Mouse (Mus musculus) layer of hippocampus, postnatal 14 days (tissue): ENCODE measurements at regions not wholly inside any gene's neighbourhood (a gene's known extent, or its start where the extent isn't known, plus 50 kb on each side); places are given as distances from the start of the nearest gene placed in this dataset.
A peak's percentile ranks its signal among the peaks of the same experiment; 100 is the strongest.

ENCODE experiments used
- DNase-seq, 2 experiments: peaks; one replicate each; pipeline ENCODE4 v3.0.0; 2021 to 2022; ENCODE audit warnings: low spot score in 2 of 2, mixed read lengths in 1 of 2

DNA sequence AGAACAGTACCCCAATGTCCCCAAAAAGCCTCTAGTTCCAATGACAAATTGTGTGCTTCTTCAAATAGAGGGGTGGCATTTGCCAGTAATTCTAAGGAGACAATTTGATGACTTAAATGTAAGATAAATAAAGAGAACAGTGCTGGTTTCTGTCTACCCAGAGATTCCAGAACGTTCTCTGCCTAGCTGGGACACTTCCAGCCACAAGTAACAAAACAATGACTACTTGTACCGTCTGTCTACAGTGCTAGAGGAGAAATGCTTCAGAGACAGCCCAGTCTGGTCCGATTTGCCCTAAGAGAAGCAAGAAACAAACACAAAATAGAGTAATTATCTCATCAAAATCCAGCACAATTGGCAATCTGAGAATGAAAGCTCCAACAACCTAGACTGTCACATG is 164.9 kb upstream of the Cdh5 start:
- peak in 1 of 2 experiments; percentile 64 for DNase-seq

DNA sequence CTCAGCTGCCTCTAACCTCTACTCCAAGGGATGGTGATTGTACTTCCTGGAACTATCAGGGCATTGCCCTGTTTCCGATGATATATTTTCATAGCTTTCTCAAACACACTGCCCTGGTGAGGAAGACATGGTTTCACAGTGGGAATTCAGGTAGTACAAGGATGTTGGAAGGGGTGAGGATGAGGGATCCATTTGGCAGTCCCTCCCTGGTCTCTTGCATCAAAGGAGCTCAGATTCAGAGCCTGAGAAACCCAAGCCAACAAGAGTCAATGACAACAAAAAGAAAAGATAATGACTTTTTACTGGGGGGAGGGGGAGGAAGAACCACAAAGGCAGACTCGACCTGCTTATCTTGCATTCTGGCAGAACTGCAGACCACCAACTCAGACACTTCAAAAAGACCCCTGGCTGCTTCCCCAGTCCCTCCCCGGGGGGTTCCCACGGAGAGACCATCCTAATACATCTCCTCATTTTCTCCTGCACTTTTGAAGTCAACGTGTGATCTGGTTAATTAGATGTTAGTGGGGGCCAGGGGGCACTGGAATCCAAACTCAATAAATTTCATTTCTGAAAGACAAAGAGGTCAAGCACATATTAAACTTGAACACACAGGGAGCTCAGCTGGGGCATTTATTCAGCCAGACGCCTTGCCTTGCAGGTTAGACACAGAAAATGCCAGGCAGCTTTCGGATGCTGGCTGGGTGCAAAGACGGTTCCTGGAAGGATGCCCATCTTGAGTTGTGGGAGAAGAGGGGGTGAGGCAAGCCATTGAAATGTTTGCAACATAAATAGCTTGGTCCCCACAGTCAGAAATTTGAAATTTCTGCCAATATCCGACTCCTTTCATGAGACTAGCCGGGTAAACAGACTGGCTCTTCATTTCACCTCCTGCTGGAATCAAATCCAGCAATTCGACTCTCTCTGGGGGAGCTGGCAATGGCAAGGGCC is 162.9 kb upstream of the Cdh5 start:
- DNase-seq, result peak in 1 of 2 experiments; percentile 71

DNA sequence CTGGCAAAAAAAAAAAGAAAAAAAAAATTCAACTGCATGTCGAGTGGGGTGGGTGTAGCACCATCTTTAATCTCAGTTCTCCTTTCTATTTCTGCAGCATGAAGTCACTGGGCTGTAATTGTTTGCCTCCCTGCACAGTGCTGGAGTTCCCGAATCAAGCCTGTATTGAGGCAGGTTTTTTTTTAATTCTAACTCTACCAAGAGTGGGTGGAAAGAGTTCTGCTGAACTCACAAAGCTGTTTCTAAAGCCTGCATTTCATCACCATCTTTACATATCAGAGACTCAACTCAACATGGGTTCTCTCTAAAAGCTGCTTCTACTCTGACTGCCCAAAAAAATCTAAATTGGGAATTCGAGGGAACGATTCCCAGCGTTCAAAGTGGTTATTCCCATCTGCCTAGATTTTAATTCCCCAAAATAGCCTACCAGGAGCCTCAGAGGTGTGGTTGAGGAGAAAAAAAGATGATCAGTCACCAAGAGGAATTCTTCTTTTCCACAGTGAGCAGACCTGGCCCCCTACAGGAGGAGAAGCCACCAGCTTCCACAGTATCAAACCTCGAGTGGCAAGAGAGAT is 160.4 kb upstream of the Cdh5 start:
- peak in 1 of 2 experiments; percentile 33 for DNase-seq

DNA sequence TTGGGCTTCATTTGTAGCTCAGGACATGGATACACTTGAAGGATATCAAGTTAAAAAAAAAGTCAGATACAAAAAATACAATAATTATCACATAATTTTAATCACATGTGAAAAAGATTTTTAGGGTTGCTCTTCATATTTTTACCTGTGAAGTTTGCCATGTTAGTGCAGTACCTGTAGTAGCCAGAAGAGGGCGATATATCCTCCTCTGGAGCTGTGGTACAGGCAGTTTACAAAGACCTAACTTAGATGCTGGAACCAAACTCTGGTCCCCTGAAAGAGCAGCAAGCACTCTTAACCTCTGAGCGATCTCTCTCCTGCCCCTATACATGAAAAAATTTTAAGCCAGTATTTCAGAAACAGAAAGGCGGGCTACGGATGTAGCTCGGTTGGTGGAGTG is 153.0 kb upstream of the Cdh5 start:
- no peak for DNase-seq

DNA sequence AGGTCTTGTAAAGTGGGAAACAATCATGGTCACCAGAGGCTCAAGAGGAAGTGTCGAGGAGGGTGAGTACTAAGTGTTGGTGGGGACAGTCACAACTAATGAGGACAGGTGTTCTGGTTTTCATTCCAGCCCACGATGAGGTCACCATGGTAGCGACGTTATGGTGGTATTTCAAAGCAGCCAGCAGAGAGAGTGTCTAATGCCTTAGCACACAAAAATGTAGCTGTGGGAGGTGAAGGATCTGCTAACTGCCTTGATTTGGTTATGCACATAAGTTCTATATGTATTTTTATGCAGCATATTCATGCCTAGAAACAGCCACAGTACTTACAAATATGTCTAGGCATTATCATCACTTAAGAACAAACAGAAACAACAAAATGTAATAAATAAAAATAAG is 151.0 kb upstream of the Cdh5 start:
- no peak for DNase-seq

DNA sequence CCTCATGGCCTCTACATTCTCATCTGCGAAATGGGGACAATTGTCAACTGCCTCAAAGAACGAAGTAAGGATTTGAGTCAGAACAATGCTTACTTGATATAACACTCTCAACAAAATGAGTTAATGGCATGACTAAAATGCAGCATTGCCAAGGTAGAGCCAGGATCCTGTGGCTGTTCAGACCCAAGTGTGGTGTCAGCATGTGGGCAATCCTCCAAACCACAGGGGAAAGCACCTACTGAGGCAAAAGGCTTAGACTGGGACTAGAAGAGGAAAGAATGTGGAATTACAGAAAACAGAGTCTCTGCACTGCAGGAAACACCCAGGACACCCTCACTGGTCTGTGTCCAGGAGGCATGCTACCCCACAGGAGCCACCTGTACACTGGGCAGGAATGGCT is 147.8 kb upstream of the Cdh5 start:
- DNase-seq, result no peak

DNA sequence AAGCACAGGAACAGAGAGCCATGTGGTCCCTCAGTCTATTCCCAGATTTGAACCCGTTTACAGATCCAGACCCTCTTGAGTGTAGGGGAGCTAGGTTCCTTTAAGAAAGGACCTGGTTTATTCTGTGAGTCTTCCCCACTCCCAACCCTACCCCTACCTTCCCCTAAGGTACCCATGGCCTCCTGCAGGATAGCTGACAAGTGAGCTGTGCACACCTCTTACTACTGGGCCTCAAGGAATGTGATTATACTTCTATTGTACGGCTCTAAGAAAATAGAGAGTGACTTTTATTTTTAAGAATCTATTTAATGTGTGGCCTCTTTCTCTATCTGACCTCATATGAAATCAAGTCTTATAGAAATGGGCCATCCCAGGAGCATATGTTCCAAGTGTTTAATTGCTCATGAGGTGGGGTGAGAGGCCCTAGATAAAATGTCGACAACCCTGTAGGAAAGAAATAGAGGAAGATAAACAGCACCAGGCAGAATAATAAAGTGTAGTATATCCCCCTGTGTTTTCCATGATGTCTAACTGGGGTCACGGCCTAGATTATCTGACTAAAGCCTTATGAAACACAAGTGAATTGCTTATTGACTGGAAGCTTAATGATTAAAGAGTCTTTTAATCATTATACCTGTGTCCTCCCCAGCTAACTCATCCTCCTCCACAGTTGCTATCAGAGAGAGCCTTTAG is 145.7 kb upstream of the Cdh5 start:
- DNase-seq, result no peak

DNA sequence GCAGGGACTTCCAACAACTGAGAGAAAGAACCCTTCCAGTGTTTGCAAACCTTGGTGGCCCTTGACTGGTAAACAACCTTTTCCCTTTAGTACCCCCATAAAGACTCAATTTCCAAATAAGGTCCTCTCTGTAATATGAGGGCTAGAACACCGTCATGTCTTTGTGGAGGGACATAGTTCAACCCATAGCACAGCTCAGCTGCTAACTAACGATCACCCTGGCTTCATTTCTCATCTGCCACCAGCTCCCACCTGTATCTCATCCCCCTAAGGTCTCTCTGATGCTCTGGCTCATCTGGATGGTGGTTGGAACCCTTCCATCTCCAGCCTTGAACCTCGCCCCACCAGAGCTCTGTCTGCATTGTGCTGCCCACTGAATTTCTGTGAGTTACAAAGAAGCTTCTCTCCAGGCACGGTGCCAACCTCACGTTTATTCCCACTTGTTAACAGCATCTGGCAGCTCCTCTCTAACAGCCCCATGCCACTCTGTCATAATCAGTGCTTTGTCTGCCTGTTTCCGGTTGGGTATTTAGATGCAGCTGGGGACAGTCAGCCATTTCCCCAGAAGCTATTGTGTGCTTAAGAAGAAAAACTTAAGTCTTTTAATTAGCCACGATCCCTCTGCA is 137.0 kb upstream of the Cdh5 start:
- peak; percentile 15 to 30 for DNase-seq

DNA sequence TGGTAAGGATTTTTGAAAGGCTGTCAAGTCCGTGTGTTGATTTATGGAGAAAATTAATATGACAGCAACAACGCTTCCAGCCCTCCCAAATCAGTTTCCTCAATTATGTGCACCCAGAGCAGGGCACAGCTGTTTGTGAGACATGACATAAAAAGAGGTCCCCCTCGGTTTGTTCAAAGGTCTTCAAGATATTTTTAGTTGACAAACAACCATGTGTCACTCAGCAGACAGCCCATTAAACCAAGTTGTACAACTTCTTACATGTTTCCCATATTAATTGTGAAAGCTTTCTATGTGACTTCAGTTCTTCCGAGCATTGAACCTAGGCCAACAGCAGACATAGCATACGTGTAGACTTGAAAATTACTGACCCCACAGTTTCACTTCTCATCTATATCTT is 131.5 kb upstream of the Cdh5 start:
- DNase-seq, result no peak

DNA sequence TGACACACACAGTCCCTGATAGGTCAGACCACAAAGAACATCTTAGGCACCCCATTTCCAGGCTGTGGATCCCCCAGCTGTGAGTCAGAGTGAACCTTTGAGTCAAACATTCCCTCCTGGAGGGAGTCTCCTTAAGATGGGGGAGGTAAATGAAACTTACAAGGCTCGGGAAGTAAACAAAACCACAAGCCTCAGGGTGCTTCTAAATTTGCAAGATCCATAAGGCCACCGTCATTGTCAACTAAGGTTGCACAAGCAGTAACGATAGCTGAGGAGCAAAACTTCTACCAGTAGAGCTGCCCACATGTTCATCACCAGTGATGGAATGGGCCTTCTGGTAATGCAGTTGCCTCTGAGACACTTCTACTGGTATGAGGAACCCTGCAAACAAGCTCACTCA is 130.9 kb upstream of the Cdh5 start:
- DNase-seq, result no peak

DNA sequence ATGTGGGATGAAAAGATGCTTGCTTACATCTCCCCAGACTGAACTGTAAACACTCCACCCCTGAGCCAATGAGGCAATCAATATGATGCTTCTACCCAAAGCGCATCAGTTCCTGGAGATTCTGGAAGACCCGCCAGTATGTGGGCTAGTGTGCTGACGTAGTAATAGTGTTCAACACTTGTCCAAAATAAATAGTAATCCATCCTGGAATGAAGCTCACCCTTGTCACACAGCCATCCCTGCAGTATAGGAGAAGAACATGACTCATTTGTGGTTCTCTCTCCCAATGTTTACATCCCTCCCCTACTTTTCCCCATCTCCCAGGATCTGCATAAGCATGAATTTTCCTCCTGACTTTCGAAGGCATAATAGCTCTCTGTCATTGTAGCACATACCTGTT is 130.5 kb upstream of the Cdh5 start:
- no peak for DNase-seq

DNA sequence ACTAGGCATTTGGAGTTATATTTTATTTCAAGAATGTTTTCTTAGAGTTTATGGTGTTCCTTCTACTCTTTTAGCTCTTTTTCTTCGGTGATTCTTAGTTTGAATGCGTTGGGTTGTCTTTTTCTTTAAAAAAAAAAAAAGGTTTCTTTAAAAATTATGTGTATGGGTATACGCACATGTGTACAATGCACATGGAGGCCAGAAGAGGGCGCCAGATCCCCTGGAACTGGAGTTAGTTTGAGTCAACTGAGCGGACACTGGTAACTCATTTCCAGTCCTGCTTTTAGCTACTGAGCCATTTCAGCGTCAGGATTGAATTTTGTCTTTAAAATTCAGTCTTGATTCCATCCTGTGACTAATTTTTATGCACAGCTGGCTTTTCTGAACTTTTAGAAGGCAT is 124.9 kb upstream of the Cdh5 start:
- no peak for DNase-seq

DNA sequence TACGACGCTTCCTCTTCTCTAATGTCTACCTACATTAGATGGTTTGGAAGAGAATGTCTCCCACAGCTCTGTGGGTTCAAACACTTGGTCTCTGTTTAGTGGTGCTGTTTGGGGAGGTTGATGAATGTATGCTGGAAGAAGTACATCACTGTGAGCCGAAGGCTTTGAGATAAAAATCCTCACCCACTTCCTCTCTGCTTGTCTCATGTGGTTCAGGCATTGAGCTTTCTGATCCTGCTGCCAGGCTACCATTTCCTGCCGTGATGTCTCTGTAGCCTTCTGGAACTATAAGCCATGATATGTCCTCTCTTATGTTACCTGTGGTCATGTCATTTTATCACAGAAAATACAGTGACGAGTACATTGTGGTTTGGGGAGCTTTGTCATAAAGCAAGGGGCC is 122.5 kb upstream of the Cdh5 start:
- no peak for DNase-seq

DNA sequence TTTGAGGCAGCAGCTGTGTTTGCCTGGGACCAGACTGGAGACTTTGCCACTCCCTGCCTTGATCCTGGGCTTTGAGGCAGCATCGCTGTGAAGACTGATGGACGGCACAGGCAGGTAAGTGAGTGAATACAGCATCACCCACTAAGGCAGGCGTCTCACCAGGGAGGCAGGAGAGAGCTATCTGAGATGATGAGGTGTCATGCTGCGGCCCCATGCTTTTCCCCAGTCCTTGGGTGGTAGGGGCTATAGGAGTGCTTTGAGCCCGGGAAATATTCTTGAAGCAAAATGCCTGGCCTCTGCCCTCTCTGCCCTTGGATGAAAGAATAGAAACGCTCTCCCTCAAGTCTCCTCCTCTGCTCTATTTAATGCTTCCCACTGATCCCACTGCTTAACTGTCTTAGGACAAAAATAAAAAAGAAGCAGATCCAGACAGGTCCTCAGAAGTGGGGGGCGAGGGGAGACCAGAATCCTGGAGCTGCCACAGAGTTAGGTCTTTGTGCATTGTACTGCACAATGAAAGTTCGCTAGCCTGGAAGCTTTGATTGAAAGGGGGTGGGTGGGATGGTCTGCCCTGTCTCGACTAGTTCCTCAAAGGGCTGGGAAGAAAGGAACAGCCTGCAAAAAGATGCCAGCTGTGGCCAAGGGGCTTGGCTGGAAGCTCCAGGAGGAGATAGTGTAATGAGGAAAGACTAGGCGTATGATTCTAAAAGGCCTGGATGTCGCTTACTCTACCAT is 117.4 kb upstream of the Cdh5 start:
- DNase-seq, result no peak

DNA sequence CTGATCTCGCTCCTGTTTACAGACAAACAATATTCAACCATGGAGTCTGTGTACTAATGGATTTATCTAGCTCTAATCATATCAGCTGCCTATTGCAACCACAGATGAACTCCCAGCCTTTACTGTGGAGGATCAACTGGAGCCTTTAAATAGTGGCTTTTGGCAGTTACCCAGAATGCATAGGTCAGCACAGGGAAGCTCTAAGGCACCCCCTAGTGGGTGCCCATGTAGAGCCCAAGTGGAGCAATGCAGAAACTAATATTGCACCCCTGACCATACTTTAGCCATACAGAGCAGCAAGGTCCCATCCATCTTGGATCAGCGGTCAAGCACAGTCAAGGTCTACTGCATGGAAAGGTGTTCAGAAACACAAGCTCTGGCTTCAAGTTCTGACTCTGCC is 115.8 kb upstream of the Cdh5 start:
- no peak for DNase-seq

DNA sequence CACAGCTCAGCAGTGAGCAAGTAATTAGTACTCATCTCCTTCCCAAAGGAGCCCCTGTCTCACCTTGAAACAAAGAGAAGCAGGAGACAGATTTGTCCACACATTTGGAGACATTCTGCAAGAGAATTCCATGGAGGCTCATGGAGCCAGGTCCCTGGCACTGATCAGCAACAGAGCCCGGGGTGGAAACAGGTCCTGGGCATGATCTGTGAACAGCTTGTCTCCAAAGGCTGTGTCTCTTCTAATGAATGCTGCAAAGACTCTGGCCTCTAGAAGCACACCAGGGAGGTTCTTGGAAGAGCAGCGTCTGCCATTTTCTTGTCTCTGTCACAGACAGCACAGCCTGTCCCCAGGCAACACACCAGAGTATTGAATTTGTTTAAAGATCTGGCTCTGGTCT is 107.5 kb upstream of the Cdh5 start:
- peak; percentile 14 to 20 for DNase-seq

DNA sequence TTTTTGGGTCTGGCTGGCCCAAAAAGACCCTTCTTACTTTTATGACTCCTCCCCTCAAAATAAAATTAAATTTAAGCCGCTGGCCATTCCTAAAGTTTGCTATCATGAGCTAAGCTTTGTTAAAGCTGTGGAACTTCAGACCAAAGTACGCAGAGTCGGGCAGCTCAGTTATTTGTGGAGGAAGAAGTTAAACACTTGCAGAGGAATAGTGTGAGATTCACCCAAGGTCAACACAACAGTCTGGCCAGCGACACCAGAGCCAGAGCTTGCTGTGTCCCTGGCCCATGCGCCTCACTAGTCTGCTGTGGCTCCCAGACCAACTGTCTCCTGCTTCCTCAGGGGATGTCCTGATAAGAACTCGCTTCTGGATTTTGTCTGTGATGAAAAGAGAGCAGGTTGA is 103.3 kb upstream of the Cdh5 start:
- DNase-seq, result no peak

DNA sequence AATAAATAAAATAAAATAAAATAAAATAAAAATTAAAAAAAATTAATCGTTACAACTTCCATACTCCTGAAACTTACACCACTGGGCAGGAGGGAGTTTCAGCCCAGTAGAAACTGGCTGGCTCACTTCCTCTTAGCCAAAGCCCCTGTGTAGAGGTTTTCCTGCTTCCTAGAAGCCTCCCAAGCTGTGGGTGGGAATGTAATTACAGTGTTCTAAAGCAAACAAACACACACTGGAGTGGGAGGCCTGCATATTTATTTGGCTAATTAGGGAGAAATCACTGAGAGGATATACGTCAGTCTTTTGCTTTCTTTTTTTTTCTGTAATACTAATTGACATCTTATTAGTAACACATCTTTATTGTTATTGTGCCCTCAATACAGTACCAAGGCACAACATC is 94.2 kb upstream of the Cdh5 start:
- no peak for DNase-seq

DNA sequence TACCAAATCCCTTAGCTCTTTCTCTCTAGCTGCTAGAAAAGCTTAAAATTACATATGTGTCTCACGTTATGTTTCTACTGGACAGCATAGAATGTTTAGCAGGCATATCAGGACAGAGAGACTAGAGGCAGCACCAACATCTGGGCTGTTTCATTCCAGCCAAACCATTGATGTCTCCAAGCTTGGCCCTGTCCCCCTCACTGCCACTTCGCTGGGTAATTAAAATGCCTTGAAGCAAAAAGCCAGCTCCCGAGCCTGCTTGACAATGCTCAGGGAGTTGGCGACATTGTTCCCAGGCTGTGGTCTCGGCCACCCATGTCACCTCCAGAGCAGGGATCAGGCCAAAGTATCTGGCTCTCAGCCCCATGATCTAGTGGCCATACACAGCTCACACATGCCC is 92.7 kb upstream of the Cdh5 start:
- DNase-seq, result no peak

DNA sequence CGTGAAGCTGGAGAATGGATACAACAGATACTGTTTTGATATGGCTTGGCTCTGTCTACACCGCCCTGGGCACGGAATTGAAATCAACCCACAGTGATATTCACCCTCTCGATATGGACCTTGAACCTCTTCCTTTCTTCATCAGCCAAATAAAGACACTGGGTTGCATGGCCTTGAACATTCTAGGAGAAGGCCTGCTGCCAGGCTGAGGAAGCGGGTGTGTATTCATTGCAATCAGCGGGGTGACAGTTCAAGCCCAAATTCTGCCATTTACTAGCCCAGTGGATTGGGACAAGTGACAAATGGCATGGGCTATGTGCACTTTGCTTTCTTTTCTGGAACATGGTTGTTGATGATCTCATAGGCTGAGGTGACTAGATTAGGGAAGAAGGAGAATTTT is 92.1 kb upstream of the Cdh5 start:
- no peak for DNase-seq

DNA sequence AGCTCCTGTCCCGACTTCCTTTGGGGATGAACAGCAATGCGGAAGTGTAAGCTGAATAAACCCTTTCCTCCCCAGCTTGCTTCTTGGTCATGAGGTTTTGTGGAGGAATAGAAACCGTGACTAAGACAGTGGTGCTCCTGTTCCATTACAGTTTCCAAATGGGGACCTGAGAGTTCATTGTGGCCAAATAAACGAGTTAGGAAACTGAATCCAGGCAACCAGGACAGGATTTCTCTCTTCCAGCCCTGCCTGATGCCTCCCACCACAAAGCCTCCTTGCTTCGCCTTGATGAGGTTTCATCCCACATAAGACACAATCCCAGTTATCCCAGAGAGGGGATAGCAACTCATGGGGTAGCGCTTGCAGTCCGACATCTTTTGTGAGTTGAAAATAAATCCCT is 79.2 kb upstream of the Cdh5 start:
- DNase-seq, result no peak
